Mouse (Mus musculus) A20 (cell line): ENCODE measurements at regions not wholly inside any gene's neighbourhood (a gene's known extent, or its start where the extent isn't known, plus 50 kb on each side); places are given as distances from the start of the nearest gene placed in this dataset.

Source experiments
- DNase-seq: peaks from one replicate; pipeline ENCODE4 v3.0.0-alpha.2; 2011; ENCODE audit warnings: low read depth, low spot score

- DNase-seq: no peak
Measured at GRCm38 (mm10) chr1:51537765-51538360, 59.6 kb upstream of the Nabp1 start.

GRCm38 (mm10) chr1:51536076-51536475 lies 57.9 kb upstream of the Nabp1 start:
- DNase-seq: no peak

- no peak for DNase-seq
Measured at GRCm38 (mm10) chr1:51535414-51535813, 57.2 kb upstream of the Nabp1 start.

- DNase-seq: no peak
Measured at GRCm38 (mm10) chr1:51531360-51531759, 53.1 kb upstream of the Nabp1 start.

GRCm38 (mm10) chr1:51530191-51530926 lies 52.1 kb upstream of the Nabp1 start:
- DNase-seq: no peak

- no peak for DNase-seq
Measured at GRCm38 (mm10) chr1:51529653-51530052, 51.4 kb upstream of the Nabp1 start.

- DNase-seq: no peak
Measured at GRCm38 (mm10) chr1:51528671-51529070, 50.4 kb upstream of the Nabp1 start.
